Mouse (Mus musculus) brain, embryonic 14.5 days (tissue): ENCODE results near the gene Rbm24.

Experiments used
- CTCF ChIP-seq: fragments of 200-500 bp; IDR thresholded peaks from 2 replicates; pipeline ENCODE4 v1.5.1; 2012; ENCODE audit warnings: inconsistent platforms, mild to moderate bottlenecking, moderate library complexity, borderline replicate concordance; ENCODE audit not compliant: insufficient read depth, insufficient read length; ENCODE audit errors: extremely low read depth
- POLR2A ChIP-seq: fragments of 200-500 bp; IDR thresholded peaks from 2 replicates; pipeline ENCODE4 v1.6.1; 2012; ENCODE audit warnings: mild to moderate bottlenecking, inconsistent platforms, borderline replicate concordance; ENCODE audit not compliant: poor library complexity, insufficient read depth, insufficient read length, severe bottlenecking; ENCODE audit errors: extremely low read depth

GRCm38 (mm10) chr13:46468251-46468650, 50.0 kb downstream of the Rbm24 start:
- no peak for TF ChIP-seq CTCF
- TF ChIP-seq POLR2A = no peak
